Mouse (Mus musculus) MEL (cell line): ENCODE results near the gene Grpel1. TPM values are rescaled to one million over a fixed set of nuclear protein-coding genes. Genes with fewer than 3 reads are reported as not detected.

Experiments
- DNase-seq: peaks from one replicate; pipeline ENCODE4 v3.0.0; 2011; ENCODE audit warnings: low read depth, low spot score
- H3K27ac ChIP-seq: 2 replicates; pipeline ENCODE4 v1.5.1; 2012; ENCODE audit warnings: low read depth, mild to moderate bottlenecking, control low read depth, low read length, moderate library complexity; ENCODE audit not compliant: control insufficient read depth
- H3K27me3 ChIP-seq, 2 experiments: fragments of 150-350 bp in 1 of 2; sonication (generic) in 1 of 2; 2 replicates each; pipeline ENCODE4 v1.6.1; 2012; ENCODE audit warnings: low read length in 2 of 2, mild to moderate bottlenecking in 2 of 2, improper control_type of control experiment in 1 of 2, moderate library complexity in 1 of 2; ENCODE audit not compliant: insufficient read depth in 2 of 2, control insufficient read depth in 1 of 2
- H3K36me3 ChIP-seq, 2 experiments: 2 replicates each; pipeline ENCODE4 v1.6.1; 2012 to 2014; ENCODE audit warnings: low read length in 2 of 2, improper control_type of control experiment in 1 of 2, inconsistent platforms in 1 of 2, mild to moderate bottlenecking in 1 of 2; ENCODE audit not compliant: insufficient read depth in 2 of 2, control insufficient read depth in 1 of 2
- H3K4me1 ChIP-seq, 2 experiments: fragments of 150-350 bp in 1 of 2; sonication (generic) in 1 of 2; 2 replicates each; pipeline ENCODE4 v1.6.1; 2012; ENCODE audit warnings: low read length in 2 of 2, improper control_type of control experiment in 1 of 2, mild to moderate bottlenecking in 1 of 2; ENCODE audit not compliant: insufficient read depth in 2 of 2, control insufficient read depth in 1 of 2
- H3K4me3 ChIP-seq, 2 experiments: fragments of 150-350 bp in 1 of 2; sonication (generic) in 1 of 2; 2 replicates each; pipeline ENCODE4 v1.5.1; 2012; ENCODE audit warnings: low read depth in 2 of 2, low read length in 2 of 2, mild to moderate bottlenecking in 2 of 2, moderate library complexity in 2 of 2, control low read depth in 1 of 2, improper control_type of control experiment in 1 of 2; ENCODE audit not compliant: control insufficient read depth in 1 of 2, insufficient read depth in 1 of 2
- H3K79me2 ChIP-seq: 2 replicates; pipeline ENCODE4 v1.6.1; 2012; ENCODE audit warnings: mild to moderate bottlenecking, low read length, moderate library complexity; ENCODE audit not compliant: control insufficient read depth, poor library complexity, insufficient read depth
- H3K9ac ChIP-seq: 2 replicates; pipeline ENCODE4 v1.6.1; 2012; ENCODE audit warnings: low read depth, mild to moderate bottlenecking, control low read depth, low read length, moderate library complexity; ENCODE audit not compliant: control insufficient read depth, poor library complexity, severe bottlenecking
- H3K9me3 ChIP-seq: fragments of 150-350 bp; sonication (generic); replicated peaks from 2 replicates; pipeline ENCODE4 v1.6.1; 2012; ENCODE audit warnings: mild to moderate bottlenecking, low read length, improper control_type of control experiment, moderate library complexity; ENCODE audit not compliant: insufficient read depth
- BHLHE40 ChIP-seq: IDR thresholded peaks from 2 replicates; pipeline ENCODE4 v1.6.1; 2012; ENCODE audit warnings: low read depth, mild to moderate bottlenecking, inconsistent platforms, low read length, improper control_type of control experiment, borderline replicate concordance
- CHD1 ChIP-seq: IDR thresholded peaks from 2 replicates; pipeline ENCODE4 v1.6.1; 2012; ENCODE audit warnings: low read depth, mild to moderate bottlenecking, inconsistent platforms, low read length, improper control_type of control experiment
- CHD2 ChIP-seq: IDR thresholded peaks from 2 replicates; pipeline ENCODE4 v1.6.1; 2011; ENCODE audit warnings: low read length, improper control_type of control experiment
- CTCF ChIP-seq, 3 experiments: IDR thresholded peaks in 2 of 3; conservative IDR thresholded peaks in 1 of 3; 2 replicates each; pipeline ENCODE4 v1.5.1; 2011 to 2012; ENCODE audit warnings: low read length in 3 of 3, low read depth in 2 of 3, mild to moderate bottlenecking in 2 of 3, improper control_type of control experiment in 1 of 3, inconsistent platforms in 1 of 3, mixed read lengths in 1 of 3, moderate library complexity in 1 of 3; ENCODE audit not compliant: control insufficient read depth in 1 of 3, insufficient read depth in 1 of 3, poor library complexity in 1 of 3, severe bottlenecking in 1 of 3
- E2F4 ChIP-seq: IDR thresholded peaks from 2 replicates; pipeline ENCODE4 v1.6.1; 2011; ENCODE audit warnings: low read depth, low read length, improper control_type of control experiment, borderline replicate concordance
- EP300 ChIP-seq, 2 experiments: IDR thresholded peaks; 2 replicates each; pipeline ENCODE4 v1.6.1; 2011; ENCODE audit warnings: improper control_type of control experiment in 2 of 2, low read length in 2 of 2, low read depth in 1 of 2, mild to moderate bottlenecking in 1 of 2
- GABPA ChIP-seq: IDR thresholded peaks from 2 replicates; pipeline ENCODE4 v1.6.1; 2012; ENCODE audit warnings: low read depth, mild to moderate bottlenecking, inconsistent platforms, low read length, improper control_type of control experiment, moderate library complexity
- GATA1 ChIP-seq: IDR thresholded peaks from 2 replicates; pipeline ENCODE4 v1.6.1; 2011; ENCODE audit warnings: low read depth, low read length, improper control_type of control experiment
- JUND ChIP-seq: IDR thresholded peaks from 2 replicates; pipeline ENCODE4 v1.6.1; 2011; ENCODE audit warnings: low read depth, mild to moderate bottlenecking, improper control_type of control experiment, low read length
- MAFK ChIP-seq: IDR thresholded peaks from 2 replicates; pipeline ENCODE4 v1.6.1; 2011; ENCODE audit warnings: low read depth, mild to moderate bottlenecking, low read length, improper control_type of control experiment, borderline replicate concordance
- MAZ ChIP-seq: IDR thresholded peaks from 2 replicates; pipeline ENCODE4 v1.6.1; 2012; ENCODE audit warnings: low read depth, mild to moderate bottlenecking, inconsistent platforms, low read length, improper control_type of control experiment
- MEF2A ChIP-seq: IDR thresholded peaks from 2 replicates; pipeline ENCODE4 v1.6.1; 2014; ENCODE audit warnings: low read depth, mild to moderate bottlenecking, inconsistent platforms, low read length, improper control_type of control experiment; ENCODE audit not compliant: poor library complexity, insufficient replicate concordance, severe bottlenecking; ENCODE audit errors: extremely low read depth
- MYC ChIP-seq: IDR thresholded peaks from 2 replicates; pipeline ENCODE4 v1.6.1; 2011; ENCODE audit warnings: low read depth, mild to moderate bottlenecking, low read length, improper control_type of control experiment, moderate library complexity
- NRF1 ChIP-seq: IDR thresholded peaks from 2 replicates; pipeline ENCODE4 v1.6.1; 2014; ENCODE audit warnings: low read depth, mild to moderate bottlenecking, inconsistent platforms, low read length, improper control_type of control experiment, moderate library complexity; ENCODE audit not compliant: poor library complexity, insufficient read depth, severe bottlenecking
- RAD21 ChIP-seq: IDR thresholded peaks from 2 replicates; pipeline ENCODE4 v1.6.1; 2011; ENCODE audit warnings: mild to moderate bottlenecking, low read depth, low read length, improper control_type of control experiment
- RCOR1 ChIP-seq: IDR thresholded peaks from 2 replicates; pipeline ENCODE4 v1.6.1; 2012; ENCODE audit warnings: low read depth, mild to moderate bottlenecking, inconsistent platforms, low read length, improper control_type of control experiment
- SIN3A ChIP-seq: IDR thresholded peaks from 2 replicates; pipeline ENCODE4 v1.6.1; 2012; ENCODE audit warnings: low read length, improper control_type of control experiment, inconsistent platforms
- SMC3 ChIP-seq: IDR thresholded peaks from 2 replicates; pipeline ENCODE4 v1.6.1; 2011; ENCODE audit warnings: low read depth, low read length, improper control_type of control experiment
- TBP ChIP-seq: IDR thresholded peaks from 2 replicates; pipeline ENCODE4 v1.8.0; 2011; ENCODE audit warnings: low read depth, low read length, improper control_type of control experiment
- UBTF ChIP-seq: IDR thresholded peaks from 2 replicates; pipeline ENCODE4 v1.6.1; 2012; ENCODE audit warnings: low read depth, mild to moderate bottlenecking, inconsistent platforms, low read length, improper control_type of control experiment, moderate library complexity, borderline replicate concordance; ENCODE audit not compliant: insufficient read depth
- USF1 ChIP-seq: IDR thresholded peaks from 2 replicates; pipeline ENCODE4 v1.6.1; 2014; ENCODE audit warnings: low read depth, mild to moderate bottlenecking, inconsistent platforms, low read length, improper control_type of control experiment, moderate library complexity
- USF2 ChIP-seq, 2 experiments: IDR thresholded peaks; 2 replicates each; pipeline ENCODE4 v1.6.1; 2011 to 2012; ENCODE audit warnings: improper control_type of control experiment in 2 of 2, low read length in 2 of 2, borderline replicate concordance in 1 of 2, inconsistent platforms in 1 of 2, low read depth in 1 of 2, mild to moderate bottlenecking in 1 of 2; ENCODE audit not compliant: insufficient read depth in 1 of 2
- ZC3H11A ChIP-seq: IDR thresholded peaks from 2 replicates; pipeline ENCODE4 v1.6.1; 2012; ENCODE audit warnings: low read depth, mild to moderate bottlenecking, inconsistent platforms, low read length, improper control_type of control experiment
- ZKSCAN1 ChIP-seq: IDR thresholded peaks from 2 replicates; pipeline ENCODE4 v1.6.1; 2012; ENCODE audit warnings: low read depth, mild to moderate bottlenecking, inconsistent platforms, low read length, improper control_type of control experiment, moderate library complexity
- polyA plus RNA-seq, 2 experiments: library from polyadenylated mRNA; stranded (reverse) in 1 of 2; unstranded in 1 of 2; fragments of >175 nt in 1 of 2; fragments of >200 nt in 1 of 2; gene quantifications; 2 replicates each; pipeline versions ENCODE4 v1.2.1 to v1.2.4; 2012; ENCODE audit warnings: low replicate concordance in 2 of 2, low read depth in 1 of 2; ENCODE audit not compliant: insufficient read length in 2 of 2, insufficient read depth in 1 of 2, missing spikeins in 1 of 2
- total RNA-seq: library from RNA; depleted of rRNA; stranded (reverse); fragments of 300-350 nt; gene quantifications from 2 replicates; pipeline ENCODE4 v1.2.3, GENCODE M21; 2012

Gene Grpel1
- total and polyA plus RNA-seq, 3 experiments, result 41.1 to 87.4 (median 75.7) TPM

DNA sequence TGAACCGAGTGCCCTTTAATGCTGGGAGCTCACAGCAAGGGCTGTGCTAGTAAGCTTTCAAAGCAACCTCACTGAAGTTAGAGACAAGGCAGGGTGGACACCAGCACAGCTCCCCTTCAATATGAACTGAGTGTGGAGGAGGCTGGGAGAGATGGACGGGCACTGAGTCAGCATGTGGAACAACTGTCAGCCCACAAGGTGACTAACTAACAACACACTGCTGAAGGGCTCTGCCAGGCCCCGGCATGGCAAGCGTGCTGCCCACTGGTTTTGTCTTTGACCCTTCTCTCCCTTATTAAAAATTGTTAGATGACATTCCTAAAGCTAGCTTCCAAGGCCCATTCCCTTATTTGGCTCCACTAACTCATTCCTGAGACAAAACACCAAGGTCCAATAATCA, 7.1 kb upstream of the Grpel1 start:
- Histone ChIP-seq H3K36me3 (no peaks in the 10 kb centered on the region), H3K9me3 (no peaks in the 10 kb centered on the region), H3K4me3 (no peak overlapping the region), H3K9ac (no peak overlapping the region), H3K27me3 (no peaks in the 10 kb centered on the region), H3K79me2 (no peaks in the 10 kb centered on the region), H3K4me1 (no peaks in the 10 kb centered on the region), H3K27ac (no peak overlapping the region)
- DNase-seq, result no peak
- TF ChIP-seq ZKSCAN1 (no peak), ZC3H11A (no peak), CHD1 (no peak), TBP (no peak)

DNA sequence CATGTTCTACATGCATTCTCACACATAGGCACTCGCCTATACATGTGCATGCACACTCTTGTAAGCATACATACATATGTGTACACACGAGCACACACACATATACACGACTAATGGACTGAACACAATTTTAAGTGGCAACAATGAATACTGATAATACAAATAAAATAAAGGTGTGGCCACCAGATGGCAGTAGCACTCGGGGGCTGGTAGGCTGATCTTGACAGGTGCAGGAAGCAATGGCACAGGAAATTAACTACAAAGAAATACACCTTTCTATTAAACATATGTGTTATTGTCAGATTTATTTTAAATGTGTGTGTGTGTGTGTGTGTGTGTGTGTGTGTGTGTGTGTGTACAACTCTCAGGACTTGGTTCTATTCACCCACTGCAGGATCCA, 5.9 kb upstream of the Grpel1 start:
- Histone ChIP-seq H3K4me1 (peaks cover 0 to 10% of the 10 kb centered on the region in 2 experiments; a peak in 2 of 4 replicates), H3K27me3 (no peaks in the 10 kb centered on the region), H3K9me3 (no peaks in the 10 kb centered on the region), H3K27ac (no peak overlapping the region), H3K9ac (no peak overlapping the region), H3K4me3 (no peak overlapping the region), H3K79me2 (no peaks in the 10 kb centered on the region), H3K36me3 (peaks cover 0 to 3% of the 10 kb centered on the region in 2 experiments; a peak in 2 of 4 replicates)
- DNase-seq, result peak; percentile 82
- TF ChIP-seq CTCF (IDR thresholded peaks at IDR 0.05 in 2 of 3, conservative IDR thresholded peaks at IDR 0.05 in 1 of 3; ENCODE audit: control insufficient read depth in 1 of 3, insufficient read depth in 1 of 3, low read depth in 2 of 3, low read length in 3 of 3, poor library complexity in 1 of 3, severe bottlenecking in 1 of 3), result peak; percentile 83 to 94 (median 86)
- peak; percentile 83 for TF ChIP-seq RAD21
- peak; percentile 92 for TF ChIP-seq SMC3
- TF ChIP-seq MEF2A, result no peak
- no peak for TF ChIP-seq USF1
- TF ChIP-seq EP300 (IDR thresholded peaks at IDR 0.05; ENCODE audit: low read depth in 1 of 2, low read length in 2 of 2), result no peak
- no peak for TF ChIP-seq CHD2
- TF ChIP-seq MAZ, result peak; percentile 67; the same call in 1 of the 2 replicates
- no peak for TF ChIP-seq MYC
- peak; percentile 66 for TF ChIP-seq ZC3H11A
- no peak for TF ChIP-seq USF2 (IDR thresholded peaks at IDR 0.05; ENCODE audit: borderline replicate concordance in 1 of 2, insufficient read depth in 1 of 2, low read depth in 1 of 2, low read length in 2 of 2)
- TF ChIP-seq ZKSCAN1, result no peak
- no peak for TF ChIP-seq GABPA
- TF ChIP-seq BHLHE40, result no peak
- no peak for TF ChIP-seq RCOR1
- no peak for TF ChIP-seq MAFK
- TF ChIP-seq UBTF, result no peak
- TF ChIP-seq SIN3A, result 0 out of 2 replicates have a peak, but pooled peaks have one; percentile 36
- no peak for TF ChIP-seq NRF1
- no peak for TF ChIP-seq CHD1
- 0 out of 2 replicates have a peak, but pooled peaks have one; percentile 28 for TF ChIP-seq TBP
- no peak for TF ChIP-seq JUND
- no peak for TF ChIP-seq GATA1
- TF ChIP-seq E2F4, result no peak
